Mouse (Mus musculus) MEL (cell line): ENCODE data around the gene Pfkfb1. TPM values are rescaled to one million over a fixed set of nuclear protein-coding genes. Genes with fewer than 3 reads are reported as not detected.
A peak's percentile ranks its signal among the peaks of the same experiment; 100 is the strongest.

Experiments
- DNase-seq: peaks from one replicate; pipeline ENCODE4 v3.0.0; 2011; ENCODE audit warnings: low read depth, low spot score
- H3K27ac ChIP-seq: 2 replicates; pipeline ENCODE4 v1.5.1; 2012; ENCODE audit warnings: low read depth, mild to moderate bottlenecking, control low read depth, low read length, moderate library complexity; ENCODE audit not compliant: control insufficient read depth
- H3K27me3 ChIP-seq, 2 experiments: fragments of 150-350 bp in 1 of 2; sonication (generic) in 1 of 2; 2 replicates each; pipeline ENCODE4 v1.6.1; 2012; ENCODE audit warnings: low read length in 2 of 2, mild to moderate bottlenecking in 2 of 2, improper control_type of control experiment in 1 of 2, moderate library complexity in 1 of 2; ENCODE audit not compliant: insufficient read depth in 2 of 2, control insufficient read depth in 1 of 2
- H3K36me3 ChIP-seq, 2 experiments: 2 replicates each; pipeline ENCODE4 v1.6.1; 2012 to 2014; ENCODE audit warnings: low read length in 2 of 2, improper control_type of control experiment in 1 of 2, inconsistent platforms in 1 of 2, mild to moderate bottlenecking in 1 of 2; ENCODE audit not compliant: insufficient read depth in 2 of 2, control insufficient read depth in 1 of 2
- H3K4me1 ChIP-seq, 2 experiments: fragments of 150-350 bp in 1 of 2; sonication (generic) in 1 of 2; 2 replicates each; pipeline ENCODE4 v1.6.1; 2012; ENCODE audit warnings: low read length in 2 of 2, improper control_type of control experiment in 1 of 2, mild to moderate bottlenecking in 1 of 2; ENCODE audit not compliant: insufficient read depth in 2 of 2, control insufficient read depth in 1 of 2
- H3K4me3 ChIP-seq, 2 experiments: fragments of 150-350 bp in 1 of 2; sonication (generic) in 1 of 2; 2 replicates each; pipeline ENCODE4 v1.5.1; 2012; ENCODE audit warnings: low read depth in 2 of 2, low read length in 2 of 2, mild to moderate bottlenecking in 2 of 2, moderate library complexity in 2 of 2, control low read depth in 1 of 2, improper control_type of control experiment in 1 of 2; ENCODE audit not compliant: control insufficient read depth in 1 of 2, insufficient read depth in 1 of 2
- H3K79me2 ChIP-seq: 2 replicates; pipeline ENCODE4 v1.6.1; 2012; ENCODE audit warnings: mild to moderate bottlenecking, low read length, moderate library complexity; ENCODE audit not compliant: control insufficient read depth, poor library complexity, insufficient read depth
- H3K9ac ChIP-seq: 2 replicates; pipeline ENCODE4 v1.6.1; 2012; ENCODE audit warnings: low read depth, mild to moderate bottlenecking, control low read depth, low read length, moderate library complexity; ENCODE audit not compliant: control insufficient read depth, poor library complexity, severe bottlenecking
- H3K9me3 ChIP-seq: fragments of 150-350 bp; sonication (generic); replicated peaks from 2 replicates; pipeline ENCODE4 v1.6.1; 2012; ENCODE audit warnings: mild to moderate bottlenecking, low read length, improper control_type of control experiment, moderate library complexity; ENCODE audit not compliant: insufficient read depth
- BHLHE40 ChIP-seq: IDR thresholded peaks from 2 replicates; pipeline ENCODE4 v1.6.1; 2012; ENCODE audit warnings: low read depth, mild to moderate bottlenecking, inconsistent platforms, low read length, improper control_type of control experiment, borderline replicate concordance
- CHD1 ChIP-seq: IDR thresholded peaks from 2 replicates; pipeline ENCODE4 v1.6.1; 2012; ENCODE audit warnings: low read depth, mild to moderate bottlenecking, inconsistent platforms, low read length, improper control_type of control experiment
- CHD2 ChIP-seq: IDR thresholded peaks from 2 replicates; pipeline ENCODE4 v1.6.1; 2011; ENCODE audit warnings: low read length, improper control_type of control experiment
- CTCF ChIP-seq, 3 experiments: IDR thresholded peaks in 2 of 3; conservative IDR thresholded peaks in 1 of 3; 2 replicates each; pipeline ENCODE4 v1.5.1; 2011 to 2012; ENCODE audit warnings: low read length in 3 of 3, low read depth in 2 of 3, mild to moderate bottlenecking in 2 of 3, improper control_type of control experiment in 1 of 3, inconsistent platforms in 1 of 3, mixed read lengths in 1 of 3, moderate library complexity in 1 of 3; ENCODE audit not compliant: control insufficient read depth in 1 of 3, insufficient read depth in 1 of 3, poor library complexity in 1 of 3, severe bottlenecking in 1 of 3
- E2F4 ChIP-seq: IDR thresholded peaks from 2 replicates; pipeline ENCODE4 v1.6.1; 2011; ENCODE audit warnings: low read depth, low read length, improper control_type of control experiment, borderline replicate concordance
- ELF1 ChIP-seq: IDR thresholded peaks from 2 replicates; pipeline ENCODE4 v1.6.1; 2014; ENCODE audit warnings: low read depth, mild to moderate bottlenecking, inconsistent platforms, low read length, improper control_type of control experiment, moderate library complexity
- EP300 ChIP-seq, 2 experiments: IDR thresholded peaks; 2 replicates each; pipeline ENCODE4 v1.6.1; 2011; ENCODE audit warnings: improper control_type of control experiment in 2 of 2, low read length in 2 of 2, low read depth in 1 of 2, mild to moderate bottlenecking in 1 of 2
- ETS1 ChIP-seq: IDR thresholded peaks from 2 replicates; pipeline ENCODE4 v1.6.1; 2012; ENCODE audit warnings: low read depth, mild to moderate bottlenecking, inconsistent platforms, low read length, improper control_type of control experiment, moderate library complexity
- GABPA ChIP-seq: IDR thresholded peaks from 2 replicates; pipeline ENCODE4 v1.6.1; 2012; ENCODE audit warnings: low read depth, mild to moderate bottlenecking, inconsistent platforms, low read length, improper control_type of control experiment, moderate library complexity
- GATA1 ChIP-seq: IDR thresholded peaks from 2 replicates; pipeline ENCODE4 v1.6.1; 2011; ENCODE audit warnings: low read depth, low read length, improper control_type of control experiment
- HCFC1 ChIP-seq: IDR thresholded peaks from 2 replicates; pipeline ENCODE4 v1.6.1; 2012; ENCODE audit warnings: low read depth, mild to moderate bottlenecking, inconsistent platforms, low read length, improper control_type of control experiment, moderate library complexity
- JUND ChIP-seq: IDR thresholded peaks from 2 replicates; pipeline ENCODE4 v1.6.1; 2011; ENCODE audit warnings: low read depth, mild to moderate bottlenecking, improper control_type of control experiment, low read length
- KAT2A ChIP-seq: conservative IDR thresholded peaks from 2 replicates; pipeline ENCODE4 v1.6.1; 2012; ENCODE audit warnings: low read depth, low read length, improper control_type of control experiment, inconsistent platforms
- MAFK ChIP-seq: IDR thresholded peaks from 2 replicates; pipeline ENCODE4 v1.6.1; 2011; ENCODE audit warnings: low read depth, mild to moderate bottlenecking, low read length, improper control_type of control experiment, borderline replicate concordance
- MAX ChIP-seq: IDR thresholded peaks from 2 replicates; pipeline ENCODE4 v1.6.1; 2011; ENCODE audit warnings: low read length, improper control_type of control experiment
- MAZ ChIP-seq: IDR thresholded peaks from 2 replicates; pipeline ENCODE4 v1.6.1; 2012; ENCODE audit warnings: low read depth, mild to moderate bottlenecking, inconsistent platforms, low read length, improper control_type of control experiment
- MEF2A ChIP-seq: IDR thresholded peaks from 2 replicates; pipeline ENCODE4 v1.6.1; 2014; ENCODE audit warnings: low read depth, mild to moderate bottlenecking, inconsistent platforms, low read length, improper control_type of control experiment; ENCODE audit not compliant: poor library complexity, insufficient replicate concordance, severe bottlenecking; ENCODE audit errors: extremely low read depth
- MXI1 ChIP-seq: IDR thresholded peaks from 2 replicates; pipeline ENCODE4 v1.6.1; 2011; ENCODE audit warnings: mild to moderate bottlenecking, low read depth, low read length, improper control_type of control experiment
- MYB ChIP-seq: IDR thresholded peaks from 2 replicates; pipeline ENCODE4 v1.6.1; 2011; ENCODE audit warnings: mild to moderate bottlenecking, low read depth, low read length, improper control_type of control experiment
- MYC ChIP-seq: IDR thresholded peaks from 2 replicates; pipeline ENCODE4 v1.6.1; 2011; ENCODE audit warnings: low read depth, mild to moderate bottlenecking, low read length, improper control_type of control experiment, moderate library complexity
- NELFE ChIP-seq: IDR thresholded peaks from 2 replicates; pipeline ENCODE4 v1.6.1; 2011; ENCODE audit warnings: low read depth, low read length, improper control_type of control experiment
- NRF1 ChIP-seq: IDR thresholded peaks from 2 replicates; pipeline ENCODE4 v1.6.1; 2014; ENCODE audit warnings: low read depth, mild to moderate bottlenecking, inconsistent platforms, low read length, improper control_type of control experiment, moderate library complexity; ENCODE audit not compliant: poor library complexity, insufficient read depth, severe bottlenecking
- POLR2A ChIP-seq, 2 experiments: IDR thresholded peaks; 2 replicates each; pipeline ENCODE4 v1.6.1; 2011 to 2012; ENCODE audit warnings: low read length in 2 of 2, mild to moderate bottlenecking in 2 of 2, control low read depth in 1 of 2, improper control_type of control experiment in 1 of 2, low read depth in 1 of 2, moderate library complexity in 1 of 2; ENCODE audit not compliant: control insufficient read depth in 1 of 2, insufficient read depth in 1 of 2, poor library complexity in 1 of 2
- POLR2AphosphoS2 ChIP-seq: IDR thresholded peaks from 2 replicates; pipeline ENCODE4 v1.6.1; 2011; ENCODE audit warnings: low read length, improper control_type of control experiment
- RAD21 ChIP-seq: IDR thresholded peaks from 2 replicates; pipeline ENCODE4 v1.6.1; 2011; ENCODE audit warnings: mild to moderate bottlenecking, low read depth, low read length, improper control_type of control experiment
- RCOR1 ChIP-seq: IDR thresholded peaks from 2 replicates; pipeline ENCODE4 v1.6.1; 2012; ENCODE audit warnings: low read depth, mild to moderate bottlenecking, inconsistent platforms, low read length, improper control_type of control experiment
- SIN3A ChIP-seq: IDR thresholded peaks from 2 replicates; pipeline ENCODE4 v1.6.1; 2012; ENCODE audit warnings: low read length, improper control_type of control experiment, inconsistent platforms
- SMC3 ChIP-seq: IDR thresholded peaks from 2 replicates; pipeline ENCODE4 v1.6.1; 2011; ENCODE audit warnings: low read depth, low read length, improper control_type of control experiment
- TAL1 ChIP-seq: IDR thresholded peaks from 2 replicates; pipeline ENCODE4 v1.6.1; 2012; ENCODE audit warnings: mild to moderate bottlenecking, inconsistent platforms, low read length, moderate library complexity, mixed read lengths
- TBP ChIP-seq: IDR thresholded peaks from 2 replicates; pipeline ENCODE4 v1.8.0; 2011; ENCODE audit warnings: low read depth, low read length, improper control_type of control experiment
- TCF12 ChIP-seq: IDR thresholded peaks from 2 replicates; pipeline ENCODE4 v1.6.1; 2014; ENCODE audit warnings: low read depth, mild to moderate bottlenecking, inconsistent platforms, low read length, improper control_type of control experiment, moderate library complexity
- UBTF ChIP-seq: IDR thresholded peaks from 2 replicates; pipeline ENCODE4 v1.6.1; 2012; ENCODE audit warnings: low read depth, mild to moderate bottlenecking, inconsistent platforms, low read length, improper control_type of control experiment, moderate library complexity, borderline replicate concordance; ENCODE audit not compliant: insufficient read depth
- USF1 ChIP-seq: IDR thresholded peaks from 2 replicates; pipeline ENCODE4 v1.6.1; 2014; ENCODE audit warnings: low read depth, mild to moderate bottlenecking, inconsistent platforms, low read length, improper control_type of control experiment, moderate library complexity
- USF2 ChIP-seq, 2 experiments: IDR thresholded peaks; 2 replicates each; pipeline ENCODE4 v1.6.1; 2011 to 2012; ENCODE audit warnings: improper control_type of control experiment in 2 of 2, low read length in 2 of 2, borderline replicate concordance in 1 of 2, inconsistent platforms in 1 of 2, low read depth in 1 of 2, mild to moderate bottlenecking in 1 of 2; ENCODE audit not compliant: insufficient read depth in 1 of 2
- ZC3H11A ChIP-seq: IDR thresholded peaks from 2 replicates; pipeline ENCODE4 v1.6.1; 2012; ENCODE audit warnings: low read depth, mild to moderate bottlenecking, inconsistent platforms, low read length, improper control_type of control experiment
- ZKSCAN1 ChIP-seq: IDR thresholded peaks from 2 replicates; pipeline ENCODE4 v1.6.1; 2012; ENCODE audit warnings: low read depth, mild to moderate bottlenecking, inconsistent platforms, low read length, improper control_type of control experiment, moderate library complexity
- ZMIZ1 ChIP-seq: IDR thresholded peaks from 2 replicates; pipeline ENCODE4 v1.6.1; 2012; ENCODE audit warnings: low read depth, mild to moderate bottlenecking, inconsistent platforms, low read length, improper control_type of control experiment, moderate library complexity
- ZNF384 ChIP-seq: IDR thresholded peaks from 2 replicates; pipeline ENCODE4 v1.6.1; 2012; ENCODE audit warnings: low read depth, mild to moderate bottlenecking, inconsistent platforms, low read length, improper control_type of control experiment
- polyA plus RNA-seq, 2 experiments: library from polyadenylated mRNA; stranded (reverse) in 1 of 2; unstranded in 1 of 2; fragments of >175 nt in 1 of 2; fragments of >200 nt in 1 of 2; gene quantifications; 2 replicates each; pipeline versions ENCODE4 v1.2.1 to v1.2.4; 2012; ENCODE audit warnings: low replicate concordance in 2 of 2, low read depth in 1 of 2; ENCODE audit not compliant: insufficient read length in 2 of 2, insufficient read depth in 1 of 2, missing spikeins in 1 of 2
- total RNA-seq: library from RNA; depleted of rRNA; stranded (reverse); fragments of 300-350 nt; gene quantifications from 2 replicates; pipeline ENCODE4 v1.2.3, GENCODE M21; 2012

Pfkfb1 gene
- total and polyA plus RNA-seq, 3 experiments: 1.9 to 10.3 TPM; not detected in 1

- H3K4me3 ChIP-seq: no peak overlapping the region
- TF ChIP-seq MAFK (peak; percentile 65; the same call in 1 of the 2 replicates), MYC (0 out of 2 replicates have a peak, but pooled peaks have one; percentile 16), MYB (peak; percentile 37), BHLHE40 (no peak; the same call in 1 of the 2 replicates), ZC3H11A (no peak), ZMIZ1 (no peak), RAD21 (no peak), SMC3 (no peak), NELFE (no peak), TAL1 (peak; percentile 100), GABPA (no peak), MXI1 (no peak; the same call in 1 of the 2 replicates), MAZ (no peak), USF2 (IDR thresholded peaks at IDR 0.05; ENCODE audit: borderline replicate concordance in 1 of 2, insufficient read depth in 1 of 2, low read depth in 1 of 2, low read length in 2 of 2) (no peak), ELF1 (no peak; the same call in 1 of the 2 replicates), ETS1 (peak; percentile 97), ZKSCAN1 (no peak), HCFC1 (no peak), JUND (no peak), CTCF (IDR thresholded peaks at IDR 0.05 in 2 of 3, conservative IDR thresholded peaks at IDR 0.05 in 1 of 3; ENCODE audit: control insufficient read depth in 1 of 3, insufficient read depth in 1 of 3, low read depth in 2 of 3, low read length in 3 of 3, poor library complexity in 1 of 3, severe bottlenecking in 1 of 3) (no peak), POLR2A (IDR thresholded peaks at IDR 0.05; ENCODE audit: control insufficient read depth in 1 of 2, insufficient read depth in 1 of 2, low read depth in 1 of 2, low read length in 2 of 2, poor library complexity in 1 of 2) (no peak), GATA1 (peak; percentile 98), SIN3A (peak; percentile 78), E2F4 (no peak), CHD2 (no peak; the same call in 1 of the 2 replicates), TBP (0 out of 2 replicates have a peak, but pooled peaks have one; percentile 17), UBTF (no peak), CHD1 (no peak), TCF12 (peak; percentile 99), EP300 (IDR thresholded peaks at IDR 0.05; ENCODE audit: low read depth in 1 of 2, low read length in 2 of 2) (peak; percentile 98), ZNF384 (no peak), RCOR1 (peak; percentile 92), MEF2A (no peak), NRF1 (0 out of 2 replicates have a peak, but pooled peaks have one; percentile 13), KAT2A (no peak), USF1 (no peak), MAX (no peak), POLR2AphosphoS2 (no peak)
Observed at GRCm38 (mm10) chrX:150549639-150550038, 38.4 kb upstream of the Pfkfb1 start.

More at GRCm38 (mm10) chrX:150549639-150550038, 38.4 kb upstream of the Pfkfb1 start:
- H3K36me3 ChIP-seq: peaks cover 0 to 70% of the 10 kb centered on the region in 2 experiments; a peak in 3 of 4 replicates
- no peaks in the 10 kb centered on the region for H3K27me3 ChIP-seq
- H3K4me1 ChIP-seq: peaks cover 34 to 44% of the 10 kb centered on the region in 2 experiments
- DNase-seq: peak; percentile 94
- no peaks in the 10 kb centered on the region for H3K79me2 ChIP-seq
- no peak overlapping the region for H3K9ac ChIP-seq
- H3K27ac ChIP-seq: peak overlapping the region; percentile 100
- no peaks in the 10 kb centered on the region for H3K9me3 ChIP-seq
